ENCODE assay signal across 34 mouse cellular contexts in the genomic region with DNA sequence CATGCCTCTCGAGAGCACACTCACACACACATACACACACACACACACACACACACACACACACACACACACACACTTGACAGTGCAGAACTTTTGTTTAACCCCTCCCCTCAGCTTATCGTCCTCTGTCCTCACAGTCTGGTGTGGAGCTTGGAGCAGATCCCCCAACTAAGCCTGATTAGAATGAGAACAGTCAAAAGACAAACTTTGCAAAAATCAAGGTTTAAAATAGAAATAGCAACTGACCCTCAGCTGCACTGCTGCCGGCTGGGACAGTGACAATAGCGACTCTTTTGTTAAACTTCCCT. TPM values are rescaled to one million over a fixed set of nuclear protein-coding genes. Genes with fewer than 3 reads are reported as not detected.
DNase-seq lines count a peak whose midpoint lies in the region; ATAC-seq and TF ChIP-seq lines count a peak whose summit lies in the region.
"Had no signal": no experiment of that assay in that cellular context is flagged by ENCODE, and none has a peak within 500 bp of the region (broad histone marks: within the 10 kb centered on the region; RNA-seq: fewer than 3 reads in every experiment).

No protein-coding gene starts in this region.

- peaks cover 10% of the 10 kb centered on the region for H3K36me3 ChIP-seq in forebrain, embryonic 10.5 days (replicated peaks)
- no peaks in the 10 kb centered on the region for H3K36me3 ChIP-seq in forebrain, embryonic 16.5 days (ENCODE audit: control insufficient read depth, insufficient read depth)
- no peaks in the 10 kb centered on the region for H3K36me3 ChIP-seq in heart, embryonic 10.5 days
- no peaks in the 10 kb centered on the region for H3K36me3 ChIP-seq in lung, embryonic 14.5 days (ENCODE audit: insufficient read depth)
- H3K36me3 ChIP-seq: heart, embryonic 12.5 days; liver, embryonic 12.5 days had no signal

- H3K27ac ChIP-seq in forebrain, embryonic 10.5 days, result peak overlapping the region; percentile 22; the same call in 1 of the 2 replicates
- H3K27ac ChIP-seq in forebrain, embryonic 16.5 days (ENCODE audit: low read length), result no peak overlapping the region
- no peak overlapping the region for H3K27ac ChIP-seq in heart, embryonic 10.5 days
- no peak overlapping the region for H3K27ac ChIP-seq in lung, embryonic 14.5 days (ENCODE audit: low read depth)
- H3K27ac ChIP-seq: kidney, postnatal 0 days; liver, embryonic 12.5 days; macrophage had no signal

- 27% methylated on average over 4 of the region's 4 CpGs for WGBS in forebrain, embryonic 10.5 days
- 11% methylated on average over 4 of the region's 4 CpGs for WGBS in forebrain, embryonic 16.5 days
- 22% methylated on average over 4 of the region's 4 CpGs for WGBS in heart, embryonic 10.5 days
- WGBS in lung, embryonic 14.5 days, result 11% methylated on average over 4 of the region's 4 CpGs

- no peak overlapping the region for H3K4me2 ChIP-seq in forebrain, embryonic 16.5 days (ENCODE audit: low read length)
- no peak overlapping the region for H3K4me2 ChIP-seq in lung, embryonic 14.5 days
- H3K4me2 ChIP-seq: heart, embryonic 12.5 days; liver, embryonic 12.5 days had no signal

- intact Hi-C loops in heart, postnatal 10 days (cut with DNase I), result no loop called here

- H3K4me3 ChIP-seq in forebrain, embryonic 10.5 days, result no peak overlapping the region
- no peak overlapping the region for H3K4me3 ChIP-seq in forebrain, embryonic 16.5 days (replicated peaks; ENCODE audit: low read length)
- no peak overlapping the region for H3K4me3 ChIP-seq in heart, embryonic 10.5 days
- no peak overlapping the region for H3K4me3 ChIP-seq in lung, embryonic 14.5 days (ENCODE audit: low read depth, low read length)
- H3K4me3 ChIP-seq: erythroblast, embryonic 14.5 days; heart, embryonic 12.5 days; liver, embryonic 12.5 days had no signal

- no peak for ATAC-seq in forebrain, embryonic 16.5 days
- no peak for ATAC-seq in lung, embryonic 14.5 days (ENCODE audit: insufficient read depth)
- ATAC-seq: activated CD4-positive, CD25-positive, alpha-beta regulatory T cell, adult 4 months; intestine, embryonic 16.5 days; liver, embryonic 12.5 days; liver, postnatal 0 days; lung, postnatal 0 days had no signal

- TF ChIP-seq CTCF in lung, embryonic 14.5 days (IDR thresholded peaks at IDR 0.05; ENCODE audit: low read depth), result no peak

- H3K27me3 ChIP-seq in forebrain, embryonic 10.5 days (ENCODE audit: poor library complexity, severe bottlenecking), result no peaks in the 10 kb centered on the region
- H3K27me3 ChIP-seq in forebrain, embryonic 16.5 days (replicated peaks; ENCODE audit: control insufficient read depth, insufficient read depth, low read length), result no peaks in the 10 kb centered on the region
- H3K27me3 ChIP-seq in heart, embryonic 10.5 days (ENCODE audit: insufficient read depth, poor library complexity, severe bottlenecking), result peaks cover 38% of the 10 kb centered on the region
- no peaks in the 10 kb centered on the region for H3K27me3 ChIP-seq in lung, embryonic 14.5 days (ENCODE audit: insufficient read depth, low read length)
- H3K27me3 ChIP-seq: CH12.LX; liver, embryonic 12.5 days had no signal

- H3K4me1 ChIP-seq in forebrain, embryonic 10.5 days, result peaks cover 74% of the 10 kb centered on the region
- peaks cover 22% of the 10 kb centered on the region for H3K4me1 ChIP-seq in forebrain, embryonic 16.5 days (replicated peaks; ENCODE audit: control insufficient read depth, insufficient read depth, low read length)
- peaks cover 25% of the 10 kb centered on the region for H3K4me1 ChIP-seq in heart, embryonic 10.5 days
- H3K4me1 ChIP-seq in lung, embryonic 14.5 days (ENCODE audit: insufficient read depth), result no peaks in the 10 kb centered on the region; the same call in 1 of the 2 replicates
- H3K4me1 ChIP-seq: liver, embryonic 12.5 days had no signal

- no peak for DNase-seq in forebrain, embryonic 10.5 days (ENCODE audit: extremely low spot score, low spot score)
- DNase-seq in heart, embryonic 10.5 days (ENCODE audit: low spot score), result peak; percentile 63
- no peak for DNase-seq in heart, postnatal 10 days
- DNase-seq in lung, embryonic 14.5 days, result peak; percentile 28
- no peak for DNase-seq in lung, postnatal 36 days
- DNase-seq in retina, postnatal 1 day, result peak; percentile 43
- DNase-seq in retina, embryonic 14.5 days (ENCODE audit: low spot score), result no peak
- DNase-seq: adrenal gland, adult 2 months; adrenal gland, postnatal 36 days; cerebellum, adult 18-20 months; gastrocnemius, postnatal 14 days; heart, postnatal 14 days; kidney, adult 8-10 months; kidney, postnatal 4 days; layer of hippocampus, postnatal 36 days; left cerebral cortex, postnatal 4 days; liver, postnatal 0 days; right cerebral cortex, postnatal 4 days; thymus, adult 2 months; thymus, postnatal 36 days had no signal

- H3K9ac ChIP-seq in forebrain, embryonic 16.5 days (replicated peaks; ENCODE audit: low read depth, low read length), result no peak overlapping the region
- no peak overlapping the region for H3K9ac ChIP-seq in lung, embryonic 14.5 days
- H3K9ac ChIP-seq: heart, embryonic 12.5 days; liver, embryonic 12.5 days; liver, postnatal 0 days had no signal

- peaks cover 8% of the 10 kb centered on the region; the same call in 1 of the 2 replicates for H3K9me3 ChIP-seq in forebrain, embryonic 10.5 days
- H3K9me3 ChIP-seq in forebrain, embryonic 16.5 days (ENCODE audit: control insufficient read depth, low read length), result no peaks in the 10 kb centered on the region
- H3K9me3 ChIP-seq in heart, embryonic 10.5 days, result no peaks in the 10 kb centered on the region
- no peaks in the 10 kb centered on the region for H3K9me3 ChIP-seq in lung, embryonic 14.5 days (ENCODE audit: low read depth, low read length)
- H3K9me3 ChIP-seq: heart, embryonic 12.5 days; liver, embryonic 12.5 days had no signal

RNA-seq across cellular contexts. Expression of a gene that starts 37.1 kb away (rescaled TPM):
- 30.5 and 31.5 TPM in 2 replicates for polyA plus RNA-seq in forebrain, embryonic 10.5 days (2016; fragmentation: Nextera tagmentation; extraction: Ambion mirVana)
- 29.1 and 31.1 TPM in 2 replicates for polyA plus RNA-seq in forebrain, embryonic 16.5 days (2015; fragmentation: Nextera tagmentation; extraction: Ambion mirVana)
- polyA plus RNA-seq in heart, embryonic 10.5 days (2016; fragmentation: Nextera tagmentation; extraction: Ambion mirVana), result 2.0 and 2.4 TPM in 2 replicates
- 10 to 100 TPM; 10.6 to 13.3 TPM for total RNA-seq in heart, postnatal 10 days (2021)
- 13.1 and 13.7 TPM in 2 replicates for polyA plus RNA-seq in lung, embryonic 14.5 days (2014; fragmentation: Nextera tagmentation; extraction: Ambion mirVana)
- total RNA-seq: CH12.LX; common myeloid progenitor, adult 5-6 weeks; megakaryocyte-erythroid progenitor cell, adult 5-6 weeks; neutrophil, adult 5-6 weeks had no signal
- polyA plus RNA-seq: C2C12; erythroblast, embryonic 14.5 days; liver, postnatal 0 days; macrophage had no signal

Comparison
In these comparisons a context has a peak if more than half of its experiments do, and no peak if none do; other contexts are left out.
1. DNase-seq: peak in heart, embryonic 10.5 days (single experiment), lung, embryonic 14.5 days (single experiment) and retina, postnatal 1 day (single experiment); none in forebrain, embryonic 10.5 days (single experiment), heart, postnatal 10 days (0 of 2), lung, postnatal 36 days (single experiment) and retina, embryonic 14.5 days (single experiment).